Mouse (Mus musculus) v-Abl transformed pro-B cells (cell line): ENCODE measurements around the gene Galnt17.

Source experiments
- in situ Hi-C, 2 experiments: fragments of 400-800 bp; cut with MboI; formaldehyde crosslinking; loops; one replicate each; pipeline ENCODE4 v1.15.1; 2025; ENCODE audit not compliant: unreplicated experiment in 2 of 2

The Galnt17 gene

GRCm38 (mm10) chr5:131308397-131308796 lies at the start of gene Galnt17:
Galnt17 (minus strand) TSS chr5:131308497.
- in situ Hi-C loops, result no loop called here

DNA sequence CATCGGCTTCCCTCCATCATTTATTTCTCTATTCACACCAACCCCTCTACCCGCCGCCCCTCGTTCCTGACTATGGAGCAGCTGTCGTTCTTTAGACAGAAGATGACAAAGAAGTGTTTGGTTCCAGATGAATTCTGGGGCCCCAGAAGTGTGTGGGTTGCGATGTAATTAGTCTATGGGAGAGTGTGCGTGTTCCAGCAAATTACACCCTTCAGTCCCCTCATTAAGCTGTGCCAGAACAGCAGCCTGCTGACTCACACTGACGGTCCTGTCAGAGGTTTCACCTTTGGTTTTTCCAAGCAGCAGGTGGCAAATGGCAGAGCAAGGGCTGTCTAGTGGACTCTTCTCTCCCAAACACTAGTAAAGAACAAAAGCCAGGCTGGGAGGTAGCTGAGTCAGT lies 26.2 kb upstream of the Galnt17 start:
- in situ Hi-C loops, result no loop called here

DNA sequence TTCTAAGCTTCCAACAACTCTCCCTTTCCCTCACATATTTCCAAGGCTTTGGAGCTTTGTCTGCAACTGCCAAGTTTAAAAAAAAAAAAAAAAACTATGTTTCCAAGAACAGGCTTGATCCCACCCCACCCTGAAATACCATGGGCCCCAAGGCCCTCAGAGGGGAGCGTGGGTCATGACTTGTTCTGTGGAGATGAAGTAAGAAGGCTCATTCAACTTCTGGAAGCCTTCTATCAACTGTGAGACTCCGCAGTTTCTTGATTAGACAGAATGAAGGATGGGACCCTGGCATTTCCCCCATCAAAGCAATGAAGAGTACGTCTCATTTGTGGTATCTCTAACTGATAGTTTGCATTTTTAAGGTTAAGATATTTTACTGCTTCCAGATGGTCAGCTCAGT lies 13.0 kb upstream of the Galnt17 start:
- in situ Hi-C loops, result no loop called here

DNA sequence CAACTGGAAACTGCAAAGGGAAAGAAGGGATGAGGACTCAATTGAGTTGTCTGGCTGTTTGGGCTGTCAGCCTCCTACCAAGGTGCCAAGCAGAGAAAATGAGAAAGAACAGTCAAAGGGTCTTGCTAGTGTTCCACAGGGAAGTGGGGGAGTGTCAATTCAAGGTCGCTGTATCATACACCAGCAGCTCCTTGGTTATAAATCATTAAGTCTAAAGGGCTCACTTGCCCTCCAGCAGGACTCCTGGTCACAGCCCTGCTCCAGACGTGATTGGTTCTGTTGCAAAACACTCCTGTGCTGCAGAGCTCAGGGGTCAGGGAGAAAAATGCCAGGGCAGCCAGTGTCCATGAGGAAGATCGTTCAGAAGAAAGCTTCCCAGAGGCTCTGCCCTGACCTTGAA lies 11.3 kb upstream of the Galnt17 start:
- in situ Hi-C loops, result no loop called here

- in situ Hi-C loops, result no loop called here
Observed at GRCm38 (mm10) chr5:131319141-131319540, 10.8 kb upstream of the Galnt17 start.

GRCm38 (mm10) chr5:131315016-131315415 lies 6.7 kb upstream of the Galnt17 start:
- in situ Hi-C loops, result no loop called here

DNA sequence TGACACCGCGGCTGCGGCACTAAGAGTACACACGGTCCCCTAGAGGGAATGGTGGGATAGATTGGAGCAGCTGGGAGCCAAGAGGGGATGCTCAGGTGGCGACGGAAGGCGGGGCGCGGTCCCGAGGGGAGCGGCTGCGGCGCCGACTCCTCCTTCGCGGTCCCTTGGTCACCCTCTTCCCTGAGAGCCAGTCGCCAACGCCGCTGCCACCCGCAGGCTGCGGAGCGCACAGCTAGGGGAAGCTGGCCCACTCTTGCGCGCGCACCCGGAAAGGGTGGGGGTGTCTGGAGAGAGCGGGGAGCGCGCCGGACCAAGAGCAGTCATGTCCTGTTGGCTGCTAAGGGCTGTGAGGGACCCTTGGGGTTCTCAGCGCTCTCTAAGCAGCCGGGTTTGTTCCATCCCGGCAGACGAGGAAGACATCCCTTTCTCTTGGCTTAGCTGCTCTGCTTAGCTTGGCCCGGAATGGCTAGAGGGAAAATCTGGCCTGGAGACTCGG lies 593 bp downstream of the Galnt17 start:
- in situ Hi-C loops, result no loop called here

GRCm38 (mm10) chr5:131306908-131307655 lies 1.2 kb downstream of the Galnt17 start:
- in situ Hi-C loops, result no loop called here

DNA sequence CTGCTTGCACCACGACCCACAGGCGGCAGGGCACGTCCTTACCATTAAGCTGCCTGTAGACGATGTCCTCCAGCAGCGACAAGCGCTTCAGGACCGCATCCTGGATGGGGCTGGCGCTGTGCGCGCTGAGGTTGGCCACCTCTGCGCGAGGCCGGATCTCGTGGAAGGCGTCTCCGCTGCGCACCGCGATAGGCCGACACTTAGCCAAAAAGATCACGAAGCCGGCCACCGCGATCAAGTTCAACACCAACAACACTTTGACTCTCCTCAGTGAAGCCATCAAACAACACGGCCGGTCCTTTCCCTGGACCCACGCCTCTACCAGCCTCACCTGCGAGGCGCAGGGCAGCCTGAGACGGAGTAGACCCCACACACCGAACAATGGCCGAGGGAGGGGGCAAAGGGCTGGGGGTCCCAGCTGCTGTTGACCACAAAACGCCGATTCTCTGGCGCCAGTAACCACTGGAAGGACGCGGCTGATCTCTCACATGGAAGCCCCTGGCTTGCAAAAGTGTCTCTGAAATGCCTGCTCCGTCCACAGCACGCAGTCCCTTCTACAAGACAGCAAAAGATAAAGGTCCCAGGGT lies 1.9 kb downstream of the Galnt17 start:
- in situ Hi-C loops, result no loop called here

- in situ Hi-C loops, result no loop called here
Observed at GRCm38 (mm10) chr5:131305223-131305622, 3.1 kb downstream of the Galnt17 start.

DNA sequence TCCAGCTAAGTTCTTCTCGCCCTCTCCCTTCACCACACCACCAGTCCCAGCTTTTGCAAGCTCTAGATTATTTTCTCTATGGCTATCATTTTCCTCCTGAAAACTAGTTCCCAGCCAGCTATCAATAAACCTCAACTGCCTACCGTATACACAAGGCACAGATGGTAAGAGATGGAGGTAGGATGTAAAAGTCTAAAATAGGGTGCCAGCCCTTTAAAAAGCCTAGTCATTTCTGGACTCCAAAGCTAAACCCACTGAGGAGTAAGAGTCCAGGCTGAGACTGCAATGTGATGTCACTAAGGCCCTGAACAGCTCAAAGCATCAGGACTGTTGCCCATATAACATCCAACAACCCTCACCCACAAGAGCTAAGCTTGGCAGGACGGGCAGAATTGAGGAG lies 6.8 kb downstream of the Galnt17 start:
- in situ Hi-C loops, result no loop called here

GRCm38 (mm10) chr5:131293726-131294449 lies 14.4 kb downstream of the Galnt17 start:
- in situ Hi-C loops, result no loop called here

- in situ Hi-C loops, result no loop called here
Observed at GRCm38 (mm10) chr5:131287091-131287490, 21.2 kb downstream of the Galnt17 start.

DNA sequence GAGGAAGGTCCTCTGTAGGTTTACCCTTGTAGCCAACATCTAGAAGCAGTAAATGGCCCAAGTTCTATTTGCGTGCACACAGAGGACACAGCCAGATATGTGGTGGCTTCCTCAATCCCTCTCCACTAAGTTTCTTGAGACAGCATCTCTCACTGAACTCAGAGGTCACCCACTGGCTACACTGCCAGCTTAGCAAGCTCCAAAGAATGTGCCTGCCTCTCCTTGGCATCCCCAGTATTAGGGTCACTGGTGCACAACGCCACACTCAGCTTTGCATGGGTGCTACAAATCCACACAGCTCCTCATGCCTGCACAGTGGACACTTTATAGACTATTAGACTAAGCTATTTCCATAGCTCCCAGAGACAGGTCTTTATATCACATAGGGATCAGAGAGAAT lies 21.6 kb downstream of the Galnt17 start:
- in situ Hi-C loops, result no loop called here

- in situ Hi-C loops, result no loop called here
Observed at GRCm38 (mm10) chr5:131280349-131280748, 27.9 kb downstream of the Galnt17 start.

DNA sequence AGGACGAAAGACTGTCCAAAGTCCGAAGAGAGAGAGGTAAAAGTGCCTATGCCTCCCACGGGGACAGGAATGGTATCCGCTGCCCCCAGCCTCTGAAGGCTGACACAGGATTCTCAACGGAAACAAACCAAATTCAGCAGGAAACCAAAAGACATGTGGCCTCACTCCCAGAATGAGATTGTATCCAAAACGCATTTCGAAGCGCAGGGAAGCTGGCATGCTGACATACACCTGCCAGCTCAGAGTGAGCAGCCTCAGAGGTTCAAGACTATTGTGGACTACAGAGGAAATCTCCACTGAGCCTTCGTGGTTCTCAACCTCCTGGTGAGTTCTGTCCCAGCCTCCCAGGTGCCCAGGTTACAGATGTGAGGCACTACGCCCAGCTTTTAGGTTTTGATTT lies 29.0 kb downstream of the Galnt17 start:
- in situ Hi-C loops, result no loop called here

DNA sequence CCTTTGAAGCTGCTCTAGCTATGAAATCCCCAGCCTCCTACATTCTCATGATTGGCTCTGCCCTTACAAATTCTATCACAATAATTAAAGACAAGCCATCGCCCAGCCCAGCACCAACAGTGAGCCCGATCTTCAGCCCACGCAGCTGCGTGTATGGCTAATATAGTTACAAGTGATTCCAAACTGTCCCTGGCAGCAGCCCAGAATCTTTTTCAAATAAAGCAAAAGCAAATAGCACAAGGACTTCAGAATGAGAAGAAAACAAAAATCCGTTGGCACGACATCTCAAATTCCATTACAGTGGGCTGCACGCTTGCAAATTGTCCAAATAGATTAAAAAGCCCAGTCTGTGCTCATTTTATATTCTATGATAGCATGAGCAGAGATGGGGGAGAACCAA lies 31.1 kb downstream of the Galnt17 start:
- in situ Hi-C loops, result no loop called here

- in situ Hi-C loops, result no loop called here
Observed at GRCm38 (mm10) chr5:131266291-131266690, 42.0 kb downstream of the Galnt17 start.

- in situ Hi-C loops, result no loop called here
Observed at GRCm38 (mm10) chr5:131264145-131264544, 44.2 kb downstream of the Galnt17 start.

DNA sequence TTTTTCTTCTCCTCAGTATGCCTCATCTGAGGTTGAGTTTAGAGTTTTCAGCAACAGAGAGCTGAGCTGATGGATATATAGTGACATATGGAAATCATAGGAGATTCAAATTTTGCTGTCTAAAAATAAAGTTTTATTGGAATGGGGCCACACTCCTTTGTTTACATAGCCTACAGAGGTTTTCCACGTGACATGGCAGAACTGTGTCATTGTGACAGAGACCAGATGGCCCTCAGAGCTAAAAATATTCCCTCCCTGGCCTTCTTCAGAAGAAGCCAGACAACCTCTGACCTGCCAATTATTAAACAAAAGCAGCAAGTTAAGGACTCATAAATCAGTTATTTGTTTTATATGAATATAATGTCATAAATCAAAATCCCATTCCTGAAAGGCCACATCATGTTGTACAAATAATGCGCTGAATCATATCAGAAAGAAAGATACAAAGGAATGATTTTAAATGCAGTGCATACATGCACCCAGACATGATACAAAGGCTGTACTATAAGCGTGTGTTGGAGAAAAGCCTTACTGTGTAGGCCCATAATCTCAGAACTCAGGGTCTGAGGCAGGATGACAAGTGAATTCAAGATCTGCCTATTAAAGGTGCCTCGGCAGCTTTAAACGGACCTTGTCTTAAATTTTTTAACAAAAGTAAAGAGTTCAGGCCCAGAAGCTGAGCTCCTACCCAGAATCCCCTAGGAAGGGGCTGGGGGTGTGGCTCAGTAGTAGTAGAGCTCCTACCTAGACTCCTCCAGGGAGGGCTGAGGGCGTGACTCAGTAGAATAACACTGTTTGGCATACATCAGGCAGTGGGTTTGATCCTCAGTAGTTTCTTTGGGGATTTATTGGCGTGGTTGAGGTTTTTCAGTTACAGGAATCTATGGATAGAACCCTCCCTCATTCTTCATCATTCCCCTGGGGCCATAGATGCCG lies 57.3 kb downstream of the Galnt17 start:
- in situ Hi-C loops, result no loop called here

- in situ Hi-C loops, result no loop called here
Observed at GRCm38 (mm10) chr5:131248416-131248815, 59.9 kb downstream of the Galnt17 start.
